Mouse (Mus musculus) WW6 (cell line): ENCODE results near the gene Cerk.
"Not testable (repeated sequence)": the region's sequence is repeated elsewhere in the genome, so short reads cannot be mapped to it uniquely, and the experiment has no call there.

Experiments
- DNase-seq: peaks from one replicate; pipeline ENCODE4 v3.0.0-alpha.2; 2013; ENCODE audit warnings: low read depth, low spot score

Cerk gene

GRCm38 (mm10) chr15:86181941-86182439 is 4.0 kb downstream of the Cerk start:
- no peak for DNase-seq

DNA sequence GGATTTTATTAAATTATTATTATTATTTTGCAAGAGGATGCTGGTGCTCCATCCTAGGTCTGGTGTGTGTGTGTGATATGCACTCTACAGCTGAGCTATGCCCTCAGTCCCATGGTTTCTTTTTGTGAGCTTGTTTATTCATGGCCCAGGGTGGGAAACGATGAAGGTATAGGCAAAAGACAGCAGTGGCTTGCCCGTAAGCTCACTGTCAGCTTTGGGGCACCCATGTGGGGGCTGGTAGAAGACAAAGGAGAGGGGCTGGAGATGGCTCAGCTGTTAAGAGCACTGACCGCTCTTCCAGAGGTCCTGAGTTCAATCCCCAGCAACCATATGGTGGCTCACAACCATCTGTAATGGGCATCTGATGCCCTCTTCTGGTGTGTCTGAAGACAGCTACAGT is 4.6 kb downstream of the Cerk start:
- not testable (repeated sequence) for DNase-seq

GRCm38 (mm10) chr15:86180427-86180826 is 5.5 kb downstream of the Cerk start:
- no peak for DNase-seq

DNA sequence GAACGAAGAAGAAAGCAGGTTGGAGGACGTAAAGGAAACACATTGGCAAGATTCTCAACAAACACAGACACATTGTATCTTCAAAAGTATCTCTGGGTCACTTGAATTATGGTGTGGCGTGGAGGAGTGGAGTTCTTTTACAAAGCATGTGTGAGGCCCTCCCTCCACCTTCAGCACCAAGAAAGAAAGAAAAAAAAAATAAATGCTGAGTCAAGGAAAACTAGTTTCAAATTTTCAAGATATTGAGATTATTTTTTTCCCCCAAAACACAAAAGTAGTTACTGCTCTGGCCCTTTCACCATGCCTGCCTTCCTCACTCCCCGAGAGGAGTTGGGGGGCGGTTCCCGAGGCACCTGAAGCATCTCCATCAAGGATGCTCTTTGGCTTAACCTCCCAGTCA is 7.3 kb downstream of the Cerk start:
- DNase-seq: no peak

DNA sequence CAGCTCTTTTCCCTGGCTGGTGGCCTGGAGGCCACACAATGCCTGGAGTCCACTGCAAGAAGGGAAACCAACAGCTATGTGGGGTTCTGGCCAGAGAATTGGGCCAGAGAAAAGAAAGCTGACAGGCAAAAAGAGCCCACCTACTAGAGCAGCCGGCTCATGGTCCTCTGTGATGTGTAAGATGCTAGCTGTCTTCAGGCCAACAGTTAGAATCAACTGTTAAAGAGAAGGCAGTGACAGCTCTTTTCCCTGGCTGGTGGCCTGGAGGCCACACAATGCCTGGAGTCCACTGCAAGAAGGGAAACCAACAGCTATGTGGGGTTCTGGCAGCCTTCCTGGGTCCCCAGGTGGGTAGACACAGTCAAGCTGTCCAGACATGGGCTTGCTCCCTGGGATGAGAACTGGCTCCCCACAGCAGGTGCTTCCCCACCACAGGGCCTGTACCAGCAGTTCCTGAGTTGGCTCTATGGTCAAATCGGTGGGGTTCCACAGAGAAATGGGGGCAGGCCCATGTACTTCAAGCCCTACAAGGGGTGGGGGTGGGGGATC is 8.2 kb downstream of the Cerk start:
- DNase-seq: not testable (repeated sequence)

GRCm38 (mm10) chr15:86176771-86177702 is 8.9 kb downstream of the Cerk start:
- no peak for DNase-seq

- DNase-seq: no peak
Measured at GRCm38 (mm10) chr15:86176166-86176565, 9.8 kb downstream of the Cerk start.

DNA sequence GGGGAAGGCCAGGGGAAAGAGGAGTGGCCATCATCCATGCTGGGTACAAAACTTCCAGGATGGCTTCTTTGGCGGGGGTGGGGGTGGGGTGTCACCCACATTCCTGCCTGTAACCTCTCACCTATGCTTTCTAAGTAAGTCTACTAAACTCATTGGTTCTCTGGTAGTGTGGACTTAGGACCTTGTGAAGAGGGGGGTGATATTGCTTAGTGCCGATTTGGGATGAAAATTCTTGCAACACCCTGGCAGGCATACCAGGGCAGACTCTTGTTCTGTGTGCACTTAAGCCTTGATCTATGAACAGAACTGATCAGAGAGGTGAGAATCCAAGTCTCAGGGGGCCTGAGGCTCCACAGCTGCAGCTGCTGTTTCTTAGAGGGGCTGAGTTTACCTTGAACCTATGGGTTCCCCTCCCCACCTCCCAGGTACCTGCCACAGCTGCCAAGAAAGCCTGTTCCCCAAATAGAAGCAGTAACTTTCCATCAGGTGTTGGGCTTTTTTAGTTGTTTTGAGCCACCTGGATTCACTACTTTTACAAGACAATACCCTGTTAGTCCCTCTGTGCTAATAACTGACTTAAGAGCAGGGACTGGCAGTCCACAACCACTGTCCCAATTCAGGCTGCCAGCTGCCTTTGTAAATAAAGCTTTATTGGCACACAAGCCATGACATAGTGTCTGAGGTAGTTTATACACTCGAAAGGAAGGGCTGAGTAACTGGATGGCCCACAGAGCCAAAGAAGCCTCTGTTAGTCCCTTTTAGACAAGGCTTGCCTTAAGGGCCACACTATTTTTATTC is 10.5 kb downstream of the Cerk start:
- no peak for DNase-seq

- DNase-seq: no peak
Measured at GRCm38 (mm10) chr15:86173136-86173985, 12.6 kb downstream of the Cerk start.

DNA sequence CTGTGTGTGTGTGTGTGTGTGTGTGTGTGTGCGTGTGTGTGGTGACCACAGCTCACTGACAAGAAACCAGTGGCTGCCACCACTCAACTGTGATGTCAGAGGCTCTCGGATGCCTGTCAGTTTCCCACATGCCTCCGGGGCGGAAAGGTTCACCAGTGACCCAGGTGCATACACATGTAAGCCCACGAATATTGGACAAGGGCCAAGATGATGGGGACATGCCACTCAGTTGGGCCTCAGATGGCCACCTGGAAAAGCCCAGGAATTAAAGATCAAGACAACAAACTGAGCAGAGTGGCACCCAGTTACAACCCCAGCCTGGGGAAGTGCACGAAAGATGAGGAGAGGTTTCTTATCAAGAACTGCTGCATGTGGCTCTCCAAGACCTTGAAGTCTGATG is 13.4 kb downstream of the Cerk start:
- no peak for DNase-seq

DNA sequence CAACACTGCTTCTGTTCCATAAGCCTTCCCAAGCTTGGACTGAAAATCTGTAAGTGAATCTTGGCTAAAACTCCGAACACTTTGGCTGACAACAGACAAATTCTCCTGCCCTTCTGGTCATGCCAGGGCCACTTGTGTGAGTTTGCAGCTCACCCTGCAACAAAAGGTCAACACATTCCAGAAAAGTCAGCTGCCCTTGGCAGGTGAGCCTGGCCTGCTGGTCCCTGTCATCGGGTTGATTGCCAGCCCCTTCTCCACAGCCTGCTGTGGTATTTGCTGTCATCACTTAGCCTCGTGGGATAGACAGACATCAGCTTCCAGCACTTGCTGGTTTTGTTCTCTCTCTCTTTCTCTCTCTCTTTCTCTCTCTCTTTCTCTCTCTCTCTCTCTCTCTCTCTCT is 13.8 kb downstream of the Cerk start:
- no peak for DNase-seq

GRCm38 (mm10) chr15:86171316-86171715 is 14.6 kb downstream of the Cerk start:
- no peak for DNase-seq

DNA sequence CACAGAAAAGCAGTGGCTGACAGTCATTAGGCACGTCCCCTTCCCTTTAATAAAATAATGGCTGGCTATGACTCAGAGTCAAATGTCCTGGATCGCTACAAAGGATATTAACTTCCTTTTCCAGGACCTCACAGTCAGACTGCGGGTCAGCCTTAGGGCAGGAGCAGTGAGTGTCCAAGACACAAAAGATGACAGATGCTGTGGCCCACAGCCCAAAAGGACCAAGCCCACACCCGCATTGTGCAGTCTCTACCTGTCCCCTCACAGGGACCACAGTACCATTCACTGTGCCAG is 16.2 kb downstream of the Cerk start:
- DNase-seq: no peak

- no peak for DNase-seq
Measured at GRCm38 (mm10) chr15:86168941-86169816, 16.8 kb downstream of the Cerk start.

- no peak for DNase-seq
Measured at GRCm38 (mm10) chr15:86168505-86168867, 17.5 kb downstream of the Cerk start.

- no peak for DNase-seq
Measured at GRCm38 (mm10) chr15:86167787-86168504, 18.0 kb downstream of the Cerk start.

DNA sequence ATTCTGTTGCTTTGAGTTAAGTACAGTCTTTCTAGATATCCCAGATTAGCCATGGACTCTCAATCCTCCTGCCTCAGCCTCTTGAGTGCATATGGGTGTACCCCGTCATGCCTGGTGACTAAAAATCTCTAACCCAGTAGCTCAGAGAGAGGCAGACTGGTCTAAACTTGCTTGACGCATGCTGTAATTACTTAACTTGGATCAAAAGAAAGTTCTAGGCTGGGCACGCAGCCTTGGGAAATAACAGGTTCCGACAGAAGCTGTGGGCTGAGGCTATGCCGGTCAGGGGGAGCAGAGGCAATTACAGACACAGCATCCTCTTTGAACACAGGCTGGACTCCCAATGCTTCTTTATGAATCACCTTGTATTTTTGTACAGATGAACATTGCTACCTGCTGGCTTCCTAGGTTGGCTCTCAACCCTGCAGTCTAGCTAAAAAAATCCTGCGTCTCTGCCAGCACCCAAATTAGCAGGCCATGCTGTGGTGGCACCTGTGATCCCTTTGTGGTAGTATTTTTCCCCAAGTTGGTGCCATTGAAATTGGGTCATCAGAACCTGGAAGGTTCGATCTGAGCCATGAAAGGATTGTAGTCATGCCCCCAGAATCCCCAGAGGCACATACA is 18.8 kb downstream of the Cerk start:
- no peak for DNase-seq

GRCm38 (mm10) chr15:86165811-86166590 is 19.9 kb downstream of the Cerk start:
- DNase-seq: no peak
